Mouse (Mus musculus): ENCODE measurements around the gene Ugt1a10. TPM values are rescaled to one million over a fixed set of nuclear protein-coding genes. Genes with fewer than 3 reads are reported as not detected.

The Ugt1a10 gene
- polyA plus RNA-seq (2021; fragmentation: Nextera tagmentation): not detected in 2 replicates
- long read RNA-seq, experiment 1: 0 reads
- long read RNA-seq, experiment 2: 0 reads

GRCm38 (mm10) chr1:88055088-88055487 lies at the start of gene Ugt1a10:
TSS of gene Ugt1a10 (plus strand) at chr1:88055388.

GRCm38 (mm10) chr1:88008211-88008697 lies 46.9 kb upstream of the Ugt1a10 start, which contains the start of gene Usp40:
TSS of gene Usp40 (minus strand) at chr1:88008551.

GRCm38 (mm10) chr1:88070495-88070894 lies 15.3 kb downstream of the Ugt1a10 start, which contains the start of gene Ugt1a9:
TSS of gene Ugt1a9 (plus strand) at chr1:88070800.

GRCm38 (mm10) chr1:88087513-88087912 lies 32.3 kb downstream of the Ugt1a10 start, which contains the start of gene Ugt1a8:
TSS of gene Ugt1a8 (plus strand) at chr1:88087813.

GRCm38 (mm10) chr1:88094941-88095492 lies 39.8 kb downstream of the Ugt1a10 start, which contains the start of gene Ugt1a7c:
TSS of gene Ugt1a7c (plus strand) at chr1:88095062.

GRCm38 (mm10) chr1:88103019-88103418 lies 47.8 kb downstream of the Ugt1a10 start, which contains the start of gene Ugt1a6b:
TSS of gene Ugt1a6b (plus strand) at chr1:88103252.

GRCm38 (mm10) chr1:88134457-88135011 lies 79.3 kb downstream of the Ugt1a10 start, which contains the start of gene Ugt1a6a:
TSS of gene Ugt1a6a (plus strand) at chr1:88134809.

GRCm38 (mm10) chr1:88165711-88166110 lies 110.5 kb downstream of the Ugt1a10 start, which contains the start of gene Ugt1a5:
TSS of gene Ugt1a5 (plus strand) at chr1:88166012.

GRCm38 (mm10) chr1:88200456-88200855 lies 145.3 kb downstream of the Ugt1a10 start, which contains the start of gene Ugt1a2:
TSS of gene Ugt1a2 (plus strand) at chr1:88200601.

GRCm38 (mm10) chr1:88205294-88205922 lies 150.2 kb downstream of the Ugt1a10 start, which contains the start of gene Dnajb3:
TSS of gene Dnajb3 (minus strand) at chr1:88205782.

GRCm38 (mm10) chr1:88211812-88212211 lies 156.6 kb downstream of the Ugt1a10 start, which contains the start of gene Ugt1a1:
TSS of gene Ugt1a1 (plus strand) at chr1:88211959.

GRCm38 (mm10) chr1:88226670-88227379 lies 171.6 kb downstream of the Ugt1a10 start, which contains the start of gene Mroh2a:
TSS of gene Mroh2a (plus strand) at chr1:88226986.

Small RNA genes lying within 50 kb of the gene (microRNA-seq; reads per million reads assigned to microRNA genes)
- not detected for gene Gm25198

Other genes with a start within 250 kb of the Ugt1a10 start
- 21.2 and 22.6 TPM in 2 replicates for gene Dgkd, start 202.1 kb upstream of the Ugt1a10 start, polyA plus RNA-seq (2021; fragmentation: Nextera tagmentation)
- 1.6 and 2.5 TPM in 2 replicates for gene Usp40, start 46.8 kb upstream of the Ugt1a10 start, polyA plus RNA-seq (2021; fragmentation: Nextera tagmentation)
- gene Ugt1a9, start 15.4 kb downstream of the Ugt1a10 start, polyA plus RNA-seq (2021; fragmentation: Nextera tagmentation): not detected in 2 replicates
- gene Ugt1a8, start 32.4 kb downstream of the Ugt1a10 start, polyA plus RNA-seq (2021; fragmentation: Nextera tagmentation): not detected in 2 replicates
- 0.92 and 0.97 TPM in 2 replicates for gene Ugt1a7c, start 39.7 kb downstream of the Ugt1a10 start, polyA plus RNA-seq (2021; fragmentation: Nextera tagmentation)
- gene Ugt1a6b, start 47.9 kb downstream of the Ugt1a10 start, polyA plus RNA-seq (2021; fragmentation: Nextera tagmentation): not detected in 2 replicates
- 2.7 and 3.6 TPM in 2 replicates for gene Ugt1a6a, start 79.4 kb downstream of the Ugt1a10 start, polyA plus RNA-seq (2021; fragmentation: Nextera tagmentation)
- not detected in 2 replicates for gene Ugt1a5, start 110.6 kb downstream of the Ugt1a10 start, polyA plus RNA-seq (2021; fragmentation: Nextera tagmentation)
- gene Ugt1a2, start 145.2 kb downstream of the Ugt1a10 start, polyA plus RNA-seq (2021; fragmentation: Nextera tagmentation): not detected in 2 replicates
- 6.5 and 7.4 TPM in 2 replicates for gene Dnajb3, start 150.4 kb downstream of the Ugt1a10 start, polyA plus RNA-seq (2021; fragmentation: Nextera tagmentation)
- not detected in 2 replicates for gene Ugt1a1, start 156.6 kb downstream of the Ugt1a10 start, polyA plus RNA-seq (2021; fragmentation: Nextera tagmentation)
- 0.24 and 0.62 TPM in 2 replicates for gene Mroh2a, start 171.6 kb downstream of the Ugt1a10 start, polyA plus RNA-seq (2021; fragmentation: Nextera tagmentation)
- 5.7 and 6.2 TPM in 2 replicates for gene Hjurp, start 222.2 kb downstream of the Ugt1a10 start, polyA plus RNA-seq (2021; fragmentation: Nextera tagmentation)
- gene Trpm8, start 222.3 kb downstream of the Ugt1a10 start, polyA plus RNA-seq (2021; fragmentation: Nextera tagmentation): 0.04 and 0.05 TPM in 2 replicates